Mouse (Mus musculus) E14TG2a.4 (cell line): ENCODE measurements at regions not wholly inside any gene's neighbourhood (a gene's known extent, or its start where the extent isn't known, plus 50 kb on each side); places are given as distances from the start of the nearest gene placed in this dataset.
"Not testable (repeated sequence)": the region's sequence is repeated elsewhere in the genome, so short reads cannot be mapped to it uniquely, and the experiment has no call there.

Experiments
- H3K27me3 ChIP-seq: 2 replicates; pipeline ENCODE4 v1.6.1; 2014; ENCODE audit warnings: low read length, control low read depth; ENCODE audit not compliant: insufficient read depth
- H3K36me3 ChIP-seq: 2 replicates; pipeline ENCODE4 v1.6.1; 2014; ENCODE audit warnings: low read length, control low read depth; ENCODE audit not compliant: insufficient read depth
- H3K4me1 ChIP-seq: replicated peaks from 2 replicates; pipeline ENCODE4 v1.6.1; 2014; ENCODE audit warnings: low read depth, low read length, control low read depth
- H3K4me3 ChIP-seq: replicated peaks from 2 replicates; pipeline ENCODE4 v1.5.1; 2014; ENCODE audit warnings: mild to moderate bottlenecking, low read length
- H3K9me3 ChIP-seq: 2 replicates; pipeline ENCODE4 v1.6.1; 2014; ENCODE audit warnings: low read length, control low read depth
- CTCF ChIP-seq: conservative IDR thresholded peaks from 2 replicates; pipeline ENCODE4 v1.5.1; 2014; ENCODE audit warnings: low read length
- NANOG ChIP-seq: IDR thresholded peaks from 2 replicates; pipeline ENCODE4 v1.6.1; 2014; ENCODE audit warnings: borderline replicate concordance, low read length, mixed read lengths
- POU5F1 ChIP-seq: IDR thresholded peaks from 2 replicates; pipeline ENCODE4 v1.6.1; 2014; ENCODE audit warnings: low read length, borderline replicate concordance

- no peaks in the 10 kb centered on the region for H3K4me1 ChIP-seq
- no peak overlapping the region for H3K4me3 ChIP-seq
- H3K36me3 ChIP-seq: no peaks in the 10 kb centered on the region
- no peaks in the 10 kb centered on the region for H3K9me3 ChIP-seq
- H3K27me3 ChIP-seq: no peaks in the 10 kb centered on the region; the same call in 1 of the 2 replicates
- TF ChIP-seq POU5F1 (no peak), CTCF (no peak), NANOG (no peak)
Measured at GRCm38 (mm10) chr14:37820918-37821632, 686.0 kb upstream of the Ghitm start.

DNA sequence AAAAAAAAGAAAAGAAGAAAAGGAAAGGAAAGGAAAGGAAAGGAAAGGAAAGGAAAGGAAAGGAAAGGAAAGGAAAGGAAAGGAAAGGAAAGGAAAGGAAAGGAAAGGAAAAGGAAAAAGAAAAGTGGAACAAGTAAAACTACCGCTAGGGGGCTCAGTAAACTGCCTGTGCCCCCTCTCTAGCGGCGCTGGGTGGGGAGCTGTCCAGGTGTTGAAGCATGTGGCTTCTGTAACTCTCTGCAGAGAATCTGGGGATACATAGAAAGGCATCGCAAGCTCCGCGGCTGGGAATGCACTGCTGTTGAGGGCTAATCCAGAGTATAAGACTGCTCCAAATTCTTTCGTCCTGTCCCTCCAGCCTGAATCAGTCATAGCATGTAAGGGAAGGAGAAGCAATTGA is 684.9 kb upstream of the Ghitm start:
- Histone ChIP-seq H3K27me3 (no peaks in the 10 kb centered on the region; the same call in 1 of the 2 replicates), H3K36me3 (no peaks in the 10 kb centered on the region), H3K4me1 (no peaks in the 10 kb centered on the region), H3K9me3 (no peaks in the 10 kb centered on the region), H3K4me3 (no peak overlapping the region)
- TF ChIP-seq CTCF (peak; percentile 38), POU5F1 (no peak), NANOG (no peak)

DNA sequence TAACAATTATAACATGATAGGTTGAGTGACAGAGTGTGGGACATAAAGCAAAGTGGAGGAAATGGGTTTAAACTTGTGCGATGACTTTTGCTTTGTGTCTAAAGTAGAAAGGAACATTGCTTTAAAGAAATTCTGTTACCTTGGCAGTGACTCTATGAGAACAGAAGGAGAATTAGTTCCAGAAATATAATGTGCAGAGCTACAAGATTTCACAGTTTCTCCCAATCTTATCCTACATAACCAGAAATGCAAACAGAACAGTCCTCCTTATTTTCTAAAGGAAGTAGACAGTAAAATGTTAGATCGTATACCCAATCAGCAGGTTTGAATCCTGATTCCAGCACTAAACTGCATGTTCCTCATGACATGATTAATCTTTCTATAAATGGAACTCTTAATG is 660.6 kb upstream of the Ghitm start:
- no peaks in the 10 kb centered on the region for H3K36me3 ChIP-seq

DNA sequence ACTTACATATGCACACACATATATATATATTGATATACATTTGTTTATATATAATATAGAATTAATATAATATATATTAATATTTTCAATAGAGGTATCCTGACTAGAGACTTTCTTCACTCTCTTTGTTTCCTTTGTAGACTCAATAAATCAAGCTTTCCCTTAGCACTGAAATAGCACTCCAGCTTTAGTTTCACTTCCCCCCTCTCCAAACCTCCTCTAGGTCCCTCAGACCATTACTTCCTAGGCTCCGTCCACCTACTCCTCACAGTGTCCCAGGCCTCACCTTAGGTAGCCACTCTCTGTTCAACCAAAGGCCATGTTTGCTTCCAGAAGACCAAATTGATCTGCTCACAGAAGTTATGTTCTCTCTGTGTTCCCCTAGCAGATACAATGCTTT is 630.7 kb upstream of the Ghitm start:
- no peaks in the 10 kb centered on the region for H3K36me3 ChIP-seq
- H3K4me1 ChIP-seq: no peaks in the 10 kb centered on the region
- no peak for TF ChIP-seq NANOG
- no peak for TF ChIP-seq POU5F1
- no peak for TF ChIP-seq CTCF
- H3K4me3 ChIP-seq: no peak overlapping the region
- no peaks in the 10 kb centered on the region for H3K27me3 ChIP-seq
- H3K9me3 ChIP-seq: peaks cover 16% of the 10 kb centered on the region; the same call in 1 of the 2 replicates

More for the DNA sequence above, 660.6 kb upstream of the Ghitm start:
- Histone ChIP-seq H3K4me1 (no peaks in the 10 kb centered on the region), H3K4me3 (no peak overlapping the region), H3K9me3 (no peaks in the 10 kb centered on the region), H3K27me3 (no peaks in the 10 kb centered on the region)
- TF ChIP-seq POU5F1 (no peak), NANOG (no peak), CTCF (no peak)

DNA sequence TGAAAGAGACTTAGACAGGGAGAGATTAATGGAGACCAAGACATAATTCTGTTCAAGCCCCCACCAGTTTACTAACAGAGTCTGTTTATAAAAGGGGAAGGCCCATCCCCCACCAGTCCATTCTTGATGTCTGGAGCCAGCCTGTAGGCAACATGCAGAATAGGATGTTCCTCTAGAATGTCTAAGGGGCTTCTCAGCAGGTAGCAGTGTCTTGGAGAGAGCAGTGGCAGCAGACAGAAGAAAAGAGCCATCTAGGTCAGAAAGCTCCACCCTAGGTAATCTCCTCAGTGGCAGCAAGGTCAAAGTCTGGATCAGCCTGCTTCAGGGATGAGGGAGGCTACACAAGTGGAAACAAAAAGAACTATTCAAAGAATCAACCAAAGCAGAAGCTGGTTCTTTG is 614.6 kb upstream of the Ghitm start:
- H3K4me1 ChIP-seq, H3K4me3 ChIP-seq, H3K27me3 ChIP-seq, H3K36me3 ChIP-seq: not testable (repeated sequence)
- peak; percentile 37; the same call in 1 of the 2 replicates for TF ChIP-seq NANOG
- peaks cover 51% of the 10 kb centered on the region for H3K9me3 ChIP-seq

- Histone ChIP-seq H3K4me3 (no peak overlapping the region; the same call in 1 of the 2 replicates), H3K9me3 (peaks cover 53% of the 10 kb centered on the region), H3K27me3 (no peaks in the 10 kb centered on the region), H3K4me1 (0 out of 2 replicates have a peak, but pooled peaks cover 3% of the 10 kb centered on the region), H3K36me3 (no peaks in the 10 kb centered on the region)
- TF ChIP-seq CTCF (no peak), NANOG (no peak), POU5F1 (no peak)
Measured at GRCm38 (mm10) chr14:37749162-37749561, 614.1 kb upstream of the Ghitm start.

- peak; percentile 72; the same call in 1 of the 2 replicates for TF ChIP-seq POU5F1
- TF ChIP-seq NANOG: peak; percentile 82
- TF ChIP-seq CTCF: no peak
- peaks cover 5% of the 10 kb centered on the region; the same call in 1 of the 2 replicates for H3K36me3 ChIP-seq
- peaks cover 66% of the 10 kb centered on the region for H3K9me3 ChIP-seq
- no peak overlapping the region for H3K4me3 ChIP-seq
- H3K27me3 ChIP-seq: no peaks in the 10 kb centered on the region
- H3K4me1 ChIP-seq: no peaks in the 10 kb centered on the region
Measured at GRCm38 (mm10) chr14:37743048-37743447, 608.0 kb upstream of the Ghitm start.

GRCm38 (mm10) chr14:37742426-37742825 is 607.4 kb upstream of the Ghitm start:
- H3K9me3 ChIP-seq: peaks cover 60% of the 10 kb centered on the region
- H3K27me3 ChIP-seq, H3K4me1 ChIP-seq, H3K4me3 ChIP-seq, H3K36me3 ChIP-seq: not testable (repeated sequence)
- peak; percentile 8; the same call in 1 of the 2 replicates for TF ChIP-seq NANOG
